ENCODE assay signal across 23 mouse cellular contexts in genomic region chr8:127447401-127447800, GRCm38 (mm10).
DNase-seq lines count a peak whose midpoint lies in the region; ATAC-seq and TF ChIP-seq lines count a peak whose summit lies in the region.
"Had no signal": no experiment of that assay in that cellular context is flagged by ENCODE, and none has a peak within 500 bp of the region (broad histone marks: within the 10 kb centered on the region; RNA-seq: fewer than 3 reads in every experiment).

No protein-coding gene starts in this region.

- peak; percentile 31 for DNase-seq in kidney, postnatal 0 days (ENCODE audit: low spot score)
- peak; percentile 32 for DNase-seq in lung, postnatal 0 days (ENCODE audit: low spot score)
- no peak for DNase-seq in lung, postnatal 14 days
- DNase-seq: adrenal gland, postnatal 10 days; adrenal gland, postnatal 36 days; cerebellum, adult 18-20 months; cerebellum, adult 9-10 months; cerebellum, postnatal 14 days; gastrocnemius, postnatal 10 days; gastrocnemius, postnatal 36 days; heart, adult 2 months; heart, postnatal 14 days; heart, postnatal 4 days had no signal

- whole genome bisulfite sequencing in intestine, postnatal 0 days, result 91% methylated on average over 1 of the region's 1 CpGs
- 83% methylated on average over 1 of the region's 1 CpGs for WGBS in intestine, embryonic 15.5 days
- 91% methylated on average over 1 of the region's 1 CpGs for WGBS in kidney, postnatal 0 days
- 90% methylated on average over 1 of the region's 1 CpGs for WGBS in kidney, embryonic 16.5 days
- 73% methylated on average over 1 of the region's 1 CpGs for WGBS in lung, postnatal 0 days

- H3K27ac ChIP-seq in intestine, postnatal 0 days (ENCODE audit: low read depth, low read length), result peak overlapping the region; percentile 41; the same call in 1 of the 2 replicates
- H3K27ac ChIP-seq in intestine, embryonic 15.5 days, result no peak overlapping the region
- H3K27ac ChIP-seq in kidney, postnatal 0 days, result no peak overlapping the region
- H3K27ac ChIP-seq in kidney, embryonic 16.5 days (ENCODE audit: low read length), result no peak overlapping the region
- no peak overlapping the region for H3K27ac ChIP-seq in lung, postnatal 0 days (ENCODE audit: low read length)
- H3K27ac ChIP-seq: forebrain, embryonic 10.5 days; forebrain, embryonic 13.5 days; heart, adult 2 months; heart, embryonic 10.5 days; heart, embryonic 13.5 days; hindbrain, embryonic 14.5 days had no signal

- H3K36me3 ChIP-seq in intestine, postnatal 0 days (ENCODE audit: control insufficient read depth, insufficient read depth), result 0 out of 2 replicates have a peak, but pooled peaks cover 4% of the 10 kb centered on the region
- peaks cover 3% of the 10 kb centered on the region; the same call in 1 of the 2 replicates for H3K36me3 ChIP-seq in intestine, embryonic 15.5 days
- no peaks in the 10 kb centered on the region for H3K36me3 ChIP-seq in kidney, postnatal 0 days (ENCODE audit: insufficient read depth, low read length)
- no peaks in the 10 kb centered on the region for H3K36me3 ChIP-seq in kidney, embryonic 16.5 days (ENCODE audit: insufficient read depth, low read length)
- H3K36me3 ChIP-seq in lung, postnatal 0 days (ENCODE audit: insufficient read depth, low read length), result no peaks in the 10 kb centered on the region

- no peak for TF ChIP-seq EP300 in lung, postnatal 0 days (IDR thresholded peaks at IDR 0.05)

- no peak overlapping the region for H3K4me3 ChIP-seq in intestine, postnatal 0 days (ENCODE audit: low read depth, low read length)
- no peak overlapping the region for H3K4me3 ChIP-seq in intestine, embryonic 15.5 days (replicated peaks)
- H3K4me3 ChIP-seq in kidney, postnatal 0 days (replicated peaks; ENCODE audit: low read depth, low read length), result no peak overlapping the region
- no peak overlapping the region for H3K4me3 ChIP-seq in kidney, embryonic 16.5 days (ENCODE audit: low read length)
- H3K4me3 ChIP-seq in lung, postnatal 0 days (ENCODE audit: low read depth, low read length), result no peak overlapping the region
- H3K4me3 ChIP-seq: forebrain, embryonic 10.5 days; forebrain, embryonic 13.5 days; heart, adult 2 months; heart, embryonic 10.5 days; heart, embryonic 13.5 days had no signal

- no peaks in the 10 kb centered on the region for H3K27me3 ChIP-seq in intestine, postnatal 0 days (replicated peaks; ENCODE audit: control insufficient read depth, insufficient read depth, low read length)
- no peaks in the 10 kb centered on the region for H3K27me3 ChIP-seq in intestine, embryonic 15.5 days (replicated peaks)
- H3K27me3 ChIP-seq in kidney, postnatal 0 days (ENCODE audit: insufficient read depth, low read length), result no peaks in the 10 kb centered on the region
- H3K27me3 ChIP-seq in kidney, embryonic 16.5 days (ENCODE audit: insufficient read depth, low read length), result no peaks in the 10 kb centered on the region
- no peaks in the 10 kb centered on the region for H3K27me3 ChIP-seq in lung, postnatal 0 days (replicated peaks; ENCODE audit: insufficient read depth, low read length)
- H3K27me3 ChIP-seq: forebrain, embryonic 13.5 days; heart, embryonic 13.5 days; Patski had no signal

- no peak for ATAC-seq in intestine, postnatal 0 days
- no peak for ATAC-seq in intestine, embryonic 15.5 days
- no peak for ATAC-seq in kidney, postnatal 0 days (replicated peaks; ENCODE audit: low FRiP score, low read depth)
- no peak for ATAC-seq in kidney, embryonic 16.5 days (ENCODE audit: low FRiP score, low TSS enrichment)
- no peak for ATAC-seq in lung, postnatal 0 days
- ATAC-seq: forebrain, embryonic 13.5 days; forebrain, embryonic 16.5 days; Patski had no signal

- H3K9ac ChIP-seq in intestine, postnatal 0 days (ENCODE audit: low read depth, low read length), result no peak overlapping the region
- no peak overlapping the region for H3K9ac ChIP-seq in intestine, embryonic 15.5 days
- H3K9ac ChIP-seq in kidney, postnatal 0 days (ENCODE audit: low read depth, low read length), result no peak overlapping the region
- no peak overlapping the region for H3K9ac ChIP-seq in kidney, embryonic 16.5 days (replicated peaks; ENCODE audit: low read length)
- H3K9ac ChIP-seq in lung, postnatal 0 days (replicated peaks; ENCODE audit: low read depth), result no peak overlapping the region
- H3K9ac ChIP-seq: forebrain, embryonic 13.5 days; heart, embryonic 13.5 days; hindbrain, embryonic 14.5 days had no signal

- no peak overlapping the region for H3K4me2 ChIP-seq in intestine, postnatal 0 days (replicated peaks; ENCODE audit: low read depth)
- H3K4me2 ChIP-seq in intestine, embryonic 15.5 days (replicated peaks), result no peak overlapping the region
- H3K4me2 ChIP-seq in kidney, postnatal 0 days (ENCODE audit: low read length), result no peak overlapping the region
- H3K4me2 ChIP-seq in kidney, embryonic 16.5 days (replicated peaks; ENCODE audit: low read depth, low read length), result no peak overlapping the region
- no peak overlapping the region for H3K4me2 ChIP-seq in lung, postnatal 0 days (replicated peaks; ENCODE audit: low read depth, low read length)
- H3K4me2 ChIP-seq: forebrain, embryonic 13.5 days; heart, embryonic 13.5 days; hindbrain, embryonic 14.5 days had no signal

- no peaks in the 10 kb centered on the region for H3K9me3 ChIP-seq in intestine, postnatal 0 days (ENCODE audit: control insufficient read depth)
- no peaks in the 10 kb centered on the region for H3K9me3 ChIP-seq in intestine, embryonic 15.5 days
- H3K9me3 ChIP-seq in kidney, postnatal 0 days (replicated peaks; ENCODE audit: low read length), result no peaks in the 10 kb centered on the region
- H3K9me3 ChIP-seq in kidney, embryonic 16.5 days (ENCODE audit: low read length), result no peaks in the 10 kb centered on the region
- no peaks in the 10 kb centered on the region for H3K9me3 ChIP-seq in lung, postnatal 0 days (ENCODE audit: low read length)
- H3K9me3 ChIP-seq: forebrain, embryonic 10.5 days; forebrain, embryonic 13.5 days; heart, embryonic 10.5 days; heart, embryonic 13.5 days had no signal

- H3K4me1 ChIP-seq in intestine, postnatal 0 days (replicated peaks; ENCODE audit: control insufficient read depth, insufficient read depth, low read length), result no peaks in the 10 kb centered on the region
- H3K4me1 ChIP-seq in intestine, embryonic 15.5 days (replicated peaks), result no peaks in the 10 kb centered on the region
- no peaks in the 10 kb centered on the region for H3K4me1 ChIP-seq in kidney, postnatal 0 days (replicated peaks; ENCODE audit: insufficient read depth, low read length)
- no peaks in the 10 kb centered on the region for H3K4me1 ChIP-seq in kidney, embryonic 16.5 days (ENCODE audit: insufficient read depth, low read length)
- no peaks in the 10 kb centered on the region for H3K4me1 ChIP-seq in lung, postnatal 0 days (ENCODE audit: insufficient read depth, low read depth, low read length)
- H3K4me1 ChIP-seq: heart, embryonic 10.5 days; heart, embryonic 13.5 days had no signal

- TF ChIP-seq CTCF in intestine, postnatal 0 days (IDR thresholded peaks at IDR 0.05; ENCODE audit: low read depth), result no peak
- no peak for TF ChIP-seq CTCF in kidney, postnatal 0 days (IDR thresholded peaks at IDR 0.05; ENCODE audit: low read depth)
- TF ChIP-seq CTCF in lung, postnatal 0 days (IDR thresholded peaks at IDR 0.05), result no peak
